Mouse (Mus musculus): ENCODE measurements around the gene Ect2. TPM values are rescaled to one million over a fixed set of nuclear protein-coding genes. Genes with fewer than 3 reads are reported as not detected.

The Ect2 gene
- polyA plus RNA-seq, 1 experiment, result 1.4 TPM

DNA sequence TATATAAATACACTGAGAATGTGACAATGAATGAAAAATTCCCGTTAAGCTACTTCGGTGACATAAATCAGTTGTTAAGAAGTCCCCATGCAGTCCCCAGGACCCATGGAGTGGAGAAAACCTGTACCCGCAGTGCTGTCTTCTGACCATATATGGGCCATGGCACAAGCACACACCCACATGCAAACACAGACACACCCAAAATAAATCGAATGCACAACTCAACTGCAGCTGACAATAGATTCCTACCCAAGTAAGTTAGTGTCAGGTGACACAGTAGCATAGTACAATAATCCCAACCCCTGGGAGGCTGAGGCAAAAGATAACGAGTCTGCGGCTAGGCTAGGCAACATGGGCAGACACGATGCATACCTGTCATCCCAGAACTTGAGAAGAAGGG lies 10.1 kb downstream of the Ect2 start:
- no peak overlapping the region for H3K4me3 ChIP-seq (ENCODE audit: low read depth, low read length)
- no peak overlapping the region for H3K27ac ChIP-seq (ENCODE audit: insufficient read depth, low read depth, low read length)
- 67% methylated on average over 7 of the region's 7 CpGs for WGBS
- H3K27me3 ChIP-seq (ENCODE audit: control insufficient read depth, insufficient read depth, low read length), result no peaks in the 10 kb centered on the region
- TF ChIP-seq POLR2A (IDR thresholded peaks at IDR 0.05; ENCODE audit: low read depth, low read length) (no peak), CTCF (IDR thresholded peaks at IDR 0.05; ENCODE audit: extremely low read depth, insufficient read length, insufficient replicate concordance, low read depth, low read length) (no peak)
- no peaks in the 10 kb centered on the region for H3K4me1 ChIP-seq (ENCODE audit: control insufficient read depth, insufficient read depth, insufficient read length, low read length)
- H3K36me3 ChIP-seq (ENCODE audit: control insufficient read depth, insufficient read depth, low read length), result peaks cover 22% of the 10 kb centered on the region

DNA sequence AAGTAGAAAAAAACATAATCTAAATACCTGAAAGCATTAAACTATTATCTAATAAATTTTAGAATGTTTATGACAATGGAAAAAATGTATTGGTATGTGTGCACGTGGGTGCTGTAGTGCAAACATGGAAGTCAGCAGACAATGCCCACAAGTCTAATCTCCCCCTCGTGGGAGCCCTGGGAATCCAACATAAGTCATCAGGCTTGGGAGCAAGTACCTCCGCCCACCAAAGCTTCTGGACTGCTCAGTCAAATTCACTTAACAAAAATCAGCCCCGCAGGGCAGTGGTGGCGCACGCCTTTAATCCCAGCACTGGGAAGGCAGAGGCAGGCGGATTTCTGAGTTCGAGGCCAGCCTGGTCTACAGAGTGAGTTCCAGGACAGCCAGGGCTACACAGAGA lies 13.6 kb downstream of the Ect2 start:
- Histone ChIP-seq H3K27ac (ENCODE audit: insufficient read depth, low read depth, low read length) (no peak overlapping the region), H3K27me3 (ENCODE audit: control insufficient read depth, insufficient read depth, low read length) (no peaks in the 10 kb centered on the region), H3K4me3 (ENCODE audit: low read depth, low read length) (no peak overlapping the region), H3K36me3 (ENCODE audit: control insufficient read depth, insufficient read depth, low read length) (peaks cover 36% of the 10 kb centered on the region), H3K4me1 (ENCODE audit: control insufficient read depth, insufficient read depth, insufficient read length, low read length) (no peaks in the 10 kb centered on the region)
- 91% methylated on average over 8 of the region's 8 CpGs for WGBS
- TF ChIP-seq POLR2A (IDR thresholded peaks at IDR 0.05; ENCODE audit: low read depth, low read length) (no peak), CTCF (IDR thresholded peaks at IDR 0.05; ENCODE audit: extremely low read depth, insufficient read length, insufficient replicate concordance, low read depth, low read length) (no peak)

DNA sequence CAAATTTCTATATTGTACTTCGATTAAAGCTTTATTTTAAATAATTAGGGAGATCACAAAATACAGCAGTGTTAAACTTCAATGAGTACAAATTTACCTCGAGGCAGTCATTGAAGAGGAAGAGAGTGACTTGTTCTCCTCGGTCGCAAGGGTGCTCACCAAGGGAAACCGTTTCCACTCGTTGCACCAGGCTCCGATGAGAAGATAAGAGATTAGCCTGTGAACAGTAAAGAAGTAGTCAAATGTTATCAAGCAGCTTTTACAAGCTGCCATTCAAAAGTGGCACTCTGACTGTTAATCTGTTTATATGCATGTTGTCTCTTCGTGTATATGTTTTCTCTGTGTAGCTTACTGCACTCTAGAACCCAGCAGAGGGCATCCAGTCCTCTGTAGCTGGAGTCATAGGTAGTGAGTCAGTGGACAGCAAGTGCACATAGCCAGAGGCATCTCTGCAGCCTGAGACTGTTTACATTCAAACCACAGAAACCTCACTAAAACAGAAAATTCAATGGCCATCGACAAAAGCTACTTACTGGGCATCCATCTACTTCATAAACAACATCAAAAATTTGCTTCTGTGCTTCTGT lies 31.7 kb downstream of the Ect2 start:
- Histone ChIP-seq H3K36me3 (ENCODE audit: control insufficient read depth, insufficient read depth, low read length) (peaks cover 34% of the 10 kb centered on the region), H3K27ac (ENCODE audit: insufficient read depth, low read depth, low read length) (no peak overlapping the region), H3K4me3 (ENCODE audit: low read depth, low read length) (no peak overlapping the region), H3K4me1 (ENCODE audit: control insufficient read depth, insufficient read depth, insufficient read length, low read length) (no peaks in the 10 kb centered on the region), H3K27me3 (ENCODE audit: control insufficient read depth, insufficient read depth, low read length) (no peaks in the 10 kb centered on the region)
- 75% methylated on average over 9 of the region's 9 CpGs for whole genome bisulfite sequencing
- TF ChIP-seq POLR2A (IDR thresholded peaks at IDR 0.05; ENCODE audit: low read depth, low read length) (no peak), CTCF (IDR thresholded peaks at IDR 0.05; ENCODE audit: extremely low read depth, insufficient read length, insufficient replicate concordance, low read depth, low read length) (no peak)

DNA sequence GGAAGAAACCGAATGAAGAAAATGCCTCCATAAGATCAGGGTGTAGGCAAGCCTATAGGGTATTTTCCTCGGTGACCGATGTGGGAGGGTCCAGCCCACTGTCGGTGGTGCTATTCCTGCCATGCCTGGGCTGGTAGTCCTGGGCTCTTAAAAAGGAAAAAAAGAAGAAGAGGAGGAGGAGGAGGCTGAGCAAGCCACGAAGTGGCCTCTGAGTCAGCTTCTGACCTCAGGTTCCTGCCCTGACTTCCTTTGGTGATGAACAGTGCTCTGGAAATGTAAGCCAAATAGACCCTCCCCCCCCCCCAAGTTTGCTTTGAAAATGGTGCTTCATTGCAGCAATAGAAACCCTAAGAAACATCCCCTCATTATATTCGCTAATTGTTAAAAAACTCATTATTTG lies 32.7 kb downstream of the Ect2 start:
- no peak for TF ChIP-seq POLR2A (IDR thresholded peaks at IDR 0.05; ENCODE audit: low read depth, low read length)
- TF ChIP-seq CTCF (IDR thresholded peaks at IDR 0.05; ENCODE audit: extremely low read depth, insufficient read length, insufficient replicate concordance, low read depth, low read length), result no peak
- no peak overlapping the region for H3K4me3 ChIP-seq (ENCODE audit: low read depth, low read length)
- H3K27me3 ChIP-seq (ENCODE audit: control insufficient read depth, insufficient read depth, low read length), result no peaks in the 10 kb centered on the region
- 82% methylated on average over 6 of the region's 6 CpGs for WGBS
- no peak overlapping the region for H3K27ac ChIP-seq (ENCODE audit: insufficient read depth, low read depth, low read length)
- H3K36me3 ChIP-seq (ENCODE audit: control insufficient read depth, insufficient read depth, low read length), result peaks cover 34% of the 10 kb centered on the region
- H3K4me1 ChIP-seq (ENCODE audit: control insufficient read depth, insufficient read depth, insufficient read length, low read length), result no peaks in the 10 kb centered on the region

DNA sequence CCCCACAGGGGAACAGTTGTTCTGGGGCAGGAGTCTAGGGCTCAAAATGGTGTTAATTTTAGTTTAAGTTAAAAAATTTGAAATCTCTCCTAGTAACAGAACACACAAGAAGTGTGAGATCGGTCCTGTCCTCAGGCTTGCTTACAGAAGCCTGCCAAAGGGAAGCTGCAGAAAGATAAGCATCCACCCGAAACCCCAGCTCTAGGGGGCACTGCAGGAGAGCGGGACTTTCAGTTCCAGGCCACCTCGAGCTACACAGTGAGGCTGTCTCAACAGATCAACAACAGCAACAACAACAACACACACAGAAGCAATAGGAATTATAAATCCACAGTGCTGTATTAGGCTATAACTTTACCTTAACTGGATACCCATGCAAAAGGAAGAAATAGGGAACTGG lies 35.5 kb downstream of the Ect2 start:
- TF ChIP-seq POLR2A (IDR thresholded peaks at IDR 0.05; ENCODE audit: low read depth, low read length) (no peak), CTCF (IDR thresholded peaks at IDR 0.05; ENCODE audit: extremely low read depth, insufficient read length, insufficient replicate concordance, low read depth, low read length) (no peak)
- H3K36me3 ChIP-seq (ENCODE audit: control insufficient read depth, insufficient read depth, low read length), result peaks cover 36% of the 10 kb centered on the region
- WGBS, result 75% methylated on average over 4 of the region's 4 CpGs

DNA sequence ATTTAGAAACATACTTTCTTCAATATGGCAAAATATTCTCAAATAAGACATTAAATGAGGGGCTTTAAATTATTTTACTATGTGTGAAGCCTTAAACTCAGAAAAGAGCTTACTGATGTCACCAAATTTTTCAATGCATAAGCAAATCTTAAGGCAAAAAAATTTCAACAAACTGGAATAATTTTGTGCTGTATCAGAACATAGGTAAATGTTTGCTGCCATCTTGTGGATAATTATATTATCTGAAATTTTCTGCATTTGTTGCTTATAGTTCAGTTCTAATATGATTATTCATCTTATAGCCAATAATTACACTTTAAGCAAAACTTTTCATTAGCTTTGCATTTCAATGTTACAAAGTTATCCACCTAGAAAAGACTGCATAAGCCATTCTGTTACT lies 42.8 kb downstream of the Ect2 start:
- Histone ChIP-seq H3K36me3 (ENCODE audit: control insufficient read depth, insufficient read depth, low read length) (peaks cover 19% of the 10 kb centered on the region), H3K4me1 (ENCODE audit: control insufficient read depth, insufficient read depth, insufficient read length, low read length) (no peaks in the 10 kb centered on the region), H3K4me3 (ENCODE audit: low read depth, low read length) (no peak overlapping the region), H3K27me3 (ENCODE audit: control insufficient read depth, insufficient read depth, low read length) (no peaks in the 10 kb centered on the region), H3K27ac (ENCODE audit: insufficient read depth, low read depth, low read length) (no peak overlapping the region)
- TF ChIP-seq CTCF (IDR thresholded peaks at IDR 0.05; ENCODE audit: extremely low read depth, insufficient read length, insufficient replicate concordance, low read depth, low read length) (no peak), POLR2A (IDR thresholded peaks at IDR 0.05; ENCODE audit: low read depth, low read length) (no peak)

More for the DNA sequence above, 35.5 kb downstream of the Ect2 start:
- no peak overlapping the region for H3K27ac ChIP-seq (ENCODE audit: insufficient read depth, low read depth, low read length)
- H3K4me1 ChIP-seq (ENCODE audit: control insufficient read depth, insufficient read depth, insufficient read length, low read length), result no peaks in the 10 kb centered on the region
- H3K4me3 ChIP-seq (ENCODE audit: low read depth, low read length), result no peak overlapping the region
- no peaks in the 10 kb centered on the region for H3K27me3 ChIP-seq (ENCODE audit: control insufficient read depth, insufficient read depth, low read length)

DNA sequence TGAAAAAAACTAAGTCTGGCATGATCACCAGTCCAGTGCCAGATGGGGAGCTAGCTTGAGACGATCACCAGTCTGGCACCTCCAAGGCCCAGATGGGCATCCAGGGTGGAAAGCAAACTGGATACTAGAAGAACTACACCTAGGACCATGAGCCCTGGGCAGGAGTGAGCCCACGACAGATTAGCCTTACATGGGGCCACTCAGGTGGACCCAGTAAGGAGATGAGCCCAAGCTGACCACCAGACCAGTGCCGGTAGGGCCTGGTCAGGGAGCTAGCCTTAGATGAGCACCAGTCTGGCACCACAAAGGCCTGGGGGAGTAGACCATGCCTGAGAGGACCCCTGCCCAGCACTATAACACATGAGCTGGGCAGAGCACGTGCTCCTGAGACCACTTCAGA lies 44.6 kb downstream of the Ect2 start:
- 87% methylated on average over 4 of the region's 4 CpGs for WGBS
- Histone ChIP-seq H3K36me3 (ENCODE audit: control insufficient read depth, insufficient read depth, low read length) (peaks cover 14% of the 10 kb centered on the region), H3K27ac (ENCODE audit: insufficient read depth, low read depth, low read length) (no peak overlapping the region), H3K4me1 (ENCODE audit: control insufficient read depth, insufficient read depth, insufficient read length, low read length) (no peaks in the 10 kb centered on the region), H3K4me3 (ENCODE audit: low read depth, low read length) (no peak overlapping the region), H3K27me3 (ENCODE audit: control insufficient read depth, insufficient read depth, low read length) (no peaks in the 10 kb centered on the region)
- TF ChIP-seq CTCF (IDR thresholded peaks at IDR 0.05; ENCODE audit: extremely low read depth, insufficient read length, insufficient replicate concordance, low read depth, low read length) (no peak), POLR2A (IDR thresholded peaks at IDR 0.05; ENCODE audit: low read depth, low read length) (no peak)
